Mouse (Mus musculus) right cerebral cortex, postnatal 36 days (tissue): ENCODE measurements at regions not wholly inside any gene's neighbourhood (a gene's known extent, or its start where the extent isn't known, plus 50 kb on each side); places are given as distances from the start of the nearest gene placed in this dataset.
A peak's percentile ranks its signal among the peaks of the same experiment; 100 is the strongest.

Experiments used
- DNase-seq, 2 experiments: peaks; one replicate each; pipeline ENCODE4 v3.0.0; 2022; ENCODE audit warnings: low spot score in 2 of 2, mixed read lengths in 1 of 2

- DNase-seq: no peak
Measured at GRCm38 (mm10) chr2:133221762-133222556, 276.3 kb upstream of the Fermt1 start.

DNA sequence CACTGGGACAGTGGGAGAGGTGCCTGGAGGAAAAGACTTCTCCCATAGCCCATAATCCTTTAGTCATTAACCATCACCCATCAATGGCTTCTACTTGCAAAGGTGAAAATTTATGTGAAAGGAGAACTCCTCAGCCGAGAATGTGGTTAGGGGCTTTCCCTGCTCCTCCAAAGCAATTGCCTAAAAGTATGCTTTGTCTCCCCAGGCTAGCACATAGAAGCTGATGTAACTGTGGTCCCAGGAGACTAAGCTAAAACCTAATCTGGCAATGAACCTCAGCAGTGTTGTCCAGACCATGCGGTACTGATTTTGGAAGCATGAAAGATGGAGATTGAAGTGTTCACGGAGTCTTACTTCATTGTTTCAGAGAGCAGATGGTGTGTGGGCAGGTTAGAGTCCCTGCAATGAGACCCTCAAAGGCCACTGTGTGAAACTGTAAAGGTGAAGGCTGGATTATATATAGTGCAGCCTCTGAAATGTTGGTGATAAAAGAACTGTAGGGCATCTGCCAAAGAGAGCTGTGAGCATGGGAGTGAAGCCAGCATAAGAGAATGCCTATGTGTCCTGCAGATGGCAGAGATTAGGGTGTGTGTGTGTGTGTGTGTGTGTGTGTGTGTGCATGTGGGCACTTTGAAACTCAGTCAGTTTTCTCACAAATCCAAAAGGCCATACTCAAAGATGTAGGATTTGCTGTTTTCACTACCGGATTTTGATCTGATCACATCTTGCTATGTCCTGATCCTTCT, 289.6 kb upstream of the Fermt1 start:
- peak; percentile 1 to 2 for DNase-seq

DNA sequence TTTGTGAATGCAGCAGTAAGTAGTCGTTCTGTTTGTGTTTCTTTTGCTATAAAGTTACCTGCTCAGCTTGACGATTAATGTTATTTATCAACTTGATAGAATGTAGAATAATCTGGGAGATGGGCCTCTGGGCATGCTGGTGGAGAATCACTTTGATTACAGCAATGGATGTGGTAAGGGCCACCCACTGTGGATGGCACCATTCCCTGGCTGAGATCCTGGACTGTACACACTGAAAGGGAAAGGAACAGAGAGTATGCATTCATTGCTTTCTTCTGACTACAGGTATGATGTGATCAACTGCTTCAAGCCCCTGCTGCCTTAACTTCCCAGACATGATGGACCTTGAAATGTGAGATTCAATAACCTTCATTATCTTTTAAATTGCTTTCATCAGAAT, 299.8 kb upstream of the Bmp2 start:
- DNase-seq: no peak

GRCm38 (mm10) chr2:133274424-133274823, 277.5 kb upstream of the Bmp2 start:
- no peak for DNase-seq

DNA sequence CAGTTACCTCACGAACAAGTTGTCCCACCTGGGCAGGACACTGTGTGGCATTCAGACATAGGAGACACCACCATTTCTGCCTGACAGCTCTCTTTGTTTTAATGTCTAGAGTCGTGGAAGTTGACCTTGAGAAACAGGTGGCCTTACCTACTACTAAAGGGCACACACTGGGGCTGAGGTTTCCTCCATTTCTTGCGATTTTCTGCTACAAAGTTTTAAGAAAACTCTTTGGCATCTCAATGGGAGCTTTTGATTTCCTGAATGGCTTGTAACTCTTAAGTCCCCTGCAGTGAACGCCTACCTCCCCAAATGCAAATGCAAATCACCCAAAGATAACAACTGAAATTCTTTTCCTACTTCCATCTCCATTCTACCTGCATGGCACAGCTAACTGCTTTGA, 273.4 kb upstream of the Bmp2 start:
- DNase-seq: no peak

DNA sequence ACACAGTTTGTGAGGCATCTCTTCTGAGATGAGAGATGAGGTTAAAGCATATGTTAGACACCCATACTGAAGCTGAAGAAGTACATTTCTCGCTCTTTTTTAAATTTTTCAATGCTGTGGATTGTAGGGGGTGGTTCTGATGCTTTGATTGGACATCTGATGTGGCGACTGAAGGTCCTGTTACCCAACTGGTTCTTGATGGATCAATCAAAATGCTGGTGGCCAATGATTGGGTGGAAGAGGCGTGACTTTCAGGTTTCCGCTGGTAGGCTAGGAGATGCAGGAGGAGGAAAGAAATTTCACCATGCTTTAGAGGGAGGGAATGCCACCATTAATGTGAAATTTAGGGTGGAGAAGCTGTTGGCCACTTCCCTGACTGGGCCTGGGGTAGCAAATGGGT, 272.7 kb upstream of the Bmp2 start:
- DNase-seq: no peak

- DNase-seq: no peak
Measured at GRCm38 (mm10) chr2:133282692-133283091, 269.3 kb upstream of the Bmp2 start.

DNA sequence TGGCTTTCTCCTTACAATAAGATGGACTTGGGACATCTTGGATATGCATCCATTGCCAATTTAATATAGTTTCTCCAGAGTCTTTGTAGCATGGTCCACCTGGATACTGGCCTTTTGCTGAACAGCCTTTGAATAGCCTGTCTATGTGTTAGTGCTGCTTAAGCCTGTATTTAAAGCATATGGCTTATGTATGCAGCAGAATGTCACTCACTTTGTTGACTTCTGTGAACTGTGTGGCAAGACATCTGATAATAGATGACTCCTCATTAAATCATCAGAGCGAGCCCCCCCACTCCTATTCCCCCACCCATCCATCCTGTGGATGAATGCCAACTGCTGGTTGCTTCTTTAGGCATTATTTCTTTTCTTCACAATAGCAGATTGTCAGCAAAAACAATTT, 268.2 kb upstream of the Bmp2 start:
- no peak for DNase-seq

GRCm38 (mm10) chr2:133294136-133294535, 257.8 kb upstream of the Bmp2 start:
- DNase-seq: peak; percentile 11 to 13

DNA sequence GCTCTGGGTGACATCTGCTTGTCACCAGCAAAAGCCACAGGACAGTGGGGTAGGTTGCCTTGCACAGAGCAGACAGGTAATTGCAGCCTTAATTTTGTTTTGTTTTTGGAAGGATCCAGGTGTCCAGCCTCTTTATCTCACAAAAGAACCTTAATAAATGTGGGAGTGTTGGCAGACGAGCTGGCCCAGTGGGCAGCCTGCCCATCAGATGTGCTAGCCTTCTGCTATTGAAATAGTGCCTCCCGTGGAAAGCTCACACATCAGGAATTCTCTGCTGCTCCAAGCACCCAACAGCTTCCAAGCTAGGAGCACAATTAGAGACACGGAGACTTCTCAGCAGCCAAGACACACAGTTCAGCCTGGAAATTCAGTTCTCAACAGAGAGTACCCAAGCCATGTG, 246.0 kb upstream of the Bmp2 start:
- peak in 1 of 2 experiments; percentile 2 for DNase-seq

- no peak for DNase-seq
Measured at GRCm38 (mm10) chr2:133311001-133311400, 241.0 kb upstream of the Bmp2 start.

DNA sequence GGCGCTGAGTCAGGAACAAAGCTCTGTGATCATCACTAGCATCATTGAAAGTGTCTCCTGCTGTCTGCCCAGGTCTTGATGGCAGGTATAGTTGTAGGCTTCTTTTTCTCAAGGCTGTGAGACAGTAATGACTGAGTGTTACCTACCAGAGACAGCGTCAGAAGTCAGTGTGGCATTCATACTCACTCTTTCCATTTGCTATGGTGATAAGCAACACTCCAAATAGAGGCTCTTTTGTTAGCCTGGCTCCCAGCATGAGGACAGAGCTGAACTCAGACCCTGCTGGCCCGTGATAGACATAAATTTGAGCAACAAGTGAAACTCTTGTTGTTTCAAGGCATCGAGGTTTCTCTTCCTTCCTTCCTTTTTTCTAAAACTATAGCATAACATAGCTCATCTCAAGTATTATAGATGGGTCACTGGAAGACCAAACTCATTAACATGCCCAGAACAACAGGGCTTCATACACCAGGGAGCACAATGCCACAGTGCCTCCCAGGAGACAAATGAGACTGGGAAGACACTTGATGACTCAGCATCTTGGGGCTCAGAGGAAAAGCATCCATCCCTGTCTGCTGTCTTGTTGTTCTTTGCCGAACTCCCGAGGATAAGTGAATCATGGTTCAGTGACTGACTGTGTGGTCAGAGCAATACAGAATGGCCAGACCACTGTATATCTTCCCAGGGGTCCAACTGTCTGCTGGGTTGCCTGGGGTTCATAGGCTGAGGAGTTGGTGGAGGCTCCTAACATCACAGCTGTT, 225.5 kb upstream of the Bmp2 start:
- no peak for DNase-seq

- no peak for DNase-seq
Measured at GRCm38 (mm10) chr2:133327653-133328052, 224.3 kb upstream of the Bmp2 start.

GRCm38 (mm10) chr2:133336177-133336901, 215.6 kb upstream of the Bmp2 start:
- no peak for DNase-seq

DNA sequence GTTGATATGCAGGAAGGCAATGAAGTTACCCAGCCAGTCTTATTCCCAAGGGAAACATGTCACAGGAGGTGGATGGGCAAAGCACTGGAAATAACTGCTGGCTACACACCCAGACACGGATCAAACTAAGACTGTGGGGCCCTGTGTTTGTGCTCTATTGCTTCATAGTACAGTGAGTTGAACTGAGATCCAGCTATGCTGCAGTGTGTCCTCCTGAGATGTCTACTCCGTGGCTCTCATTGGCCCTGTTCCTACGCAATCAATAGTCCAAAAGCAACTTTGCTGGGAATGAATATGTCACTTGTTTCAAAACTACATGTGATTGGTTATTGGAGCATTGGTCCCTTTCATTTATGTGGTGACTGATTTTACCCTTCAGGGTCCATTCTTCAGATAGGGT, 213.8 kb upstream of the Bmp2 start:
- no peak for DNase-seq

DNA sequence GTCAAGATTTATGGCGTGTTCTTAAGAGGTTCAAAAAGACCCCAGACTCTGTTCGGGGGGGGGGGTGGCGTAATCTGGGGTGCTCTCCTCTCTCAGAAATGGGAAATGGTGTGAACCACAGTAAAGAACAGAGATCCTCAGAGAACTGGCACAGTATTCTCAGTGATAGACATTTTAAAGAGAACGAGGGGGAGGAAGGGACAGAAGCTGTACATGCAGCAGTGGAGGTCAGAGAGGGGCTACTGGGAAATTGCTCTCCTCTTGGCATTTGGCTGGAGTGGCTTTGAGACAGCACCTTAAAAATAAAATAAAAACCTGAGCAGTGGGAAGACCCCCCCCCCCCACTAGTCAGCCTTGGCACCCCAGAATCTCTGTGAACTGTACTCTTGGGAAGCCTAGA, 210.6 kb upstream of the Bmp2 start:
- no peak for DNase-seq

- no peak for DNase-seq
Measured at GRCm38 (mm10) chr2:133345964-133346788, 205.8 kb upstream of the Bmp2 start.

DNA sequence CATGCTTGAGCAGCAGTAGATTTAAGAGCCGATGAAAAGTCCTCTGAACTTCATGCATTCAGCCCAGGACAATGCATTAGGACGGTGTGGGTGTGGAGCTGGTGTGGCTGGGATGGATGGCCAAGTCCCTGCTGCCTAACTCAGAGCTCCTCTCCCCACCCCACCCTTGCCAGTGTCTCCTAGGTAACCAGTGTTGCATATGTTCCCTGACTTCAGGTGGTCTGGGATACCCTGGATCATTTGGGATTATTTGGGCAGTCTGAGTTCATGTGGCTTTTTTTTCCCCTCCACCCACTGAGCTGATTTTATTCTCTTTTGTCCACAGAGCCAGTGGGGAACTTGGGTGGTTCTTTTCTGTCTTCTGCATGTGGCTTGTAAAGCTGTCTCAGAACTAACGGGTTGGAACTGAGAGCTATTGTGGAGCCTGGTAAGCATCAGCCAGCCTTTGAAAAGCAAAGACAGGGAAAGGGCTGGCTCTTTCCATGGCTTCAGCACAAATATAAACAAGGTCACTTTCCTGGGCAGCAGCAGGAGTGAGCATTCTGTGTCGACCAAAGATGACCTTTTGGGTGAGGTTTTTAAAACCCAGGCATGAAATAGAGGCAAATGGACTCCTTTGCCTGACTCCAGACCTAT, 205.1 kb upstream of the Bmp2 start:
- DNase-seq: no peak

DNA sequence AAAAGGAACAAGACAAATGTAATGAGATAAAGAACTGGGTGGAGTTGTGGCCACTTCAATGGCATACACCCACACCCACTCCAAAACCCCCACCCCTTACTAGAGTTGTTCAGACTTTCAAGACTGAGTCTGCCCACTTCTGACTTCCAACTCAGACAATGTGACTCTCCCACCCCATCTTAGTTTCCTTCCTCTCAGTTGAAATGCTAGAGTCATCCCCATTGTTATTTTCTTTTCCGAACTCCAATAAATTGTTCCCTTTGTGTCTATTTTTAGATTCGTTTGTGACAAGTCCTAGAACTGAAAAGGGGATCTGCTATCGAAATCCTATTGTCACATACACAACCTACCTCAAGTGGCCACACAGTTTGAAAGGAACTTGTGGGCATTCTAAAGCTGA, 200.7 kb upstream of the Bmp2 start:
- DNase-seq: no peak

DNA sequence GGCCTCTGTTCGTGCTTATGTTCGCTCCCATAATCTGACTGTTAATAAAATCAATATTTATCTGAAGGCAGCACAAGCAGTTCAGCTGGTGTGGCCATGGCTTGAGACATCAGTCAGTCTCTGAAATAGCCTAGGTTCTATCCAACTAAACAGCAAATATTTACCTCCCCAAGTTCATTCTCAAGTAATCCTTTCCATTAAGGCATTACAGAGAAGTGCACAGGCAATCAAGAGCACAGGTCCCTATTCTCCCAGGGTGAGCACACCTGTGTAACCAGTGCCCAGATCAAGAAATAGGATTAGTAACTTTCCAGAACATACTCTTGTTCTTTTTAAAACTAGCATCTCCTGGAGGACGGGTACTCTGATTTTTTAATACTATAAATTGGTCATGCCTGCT, 199.2 kb upstream of the Bmp2 start:
- DNase-seq: no peak
